Mouse (Mus musculus): ENCODE results near the gene Ero1l.

The Ero1l gene

GRCm38 (mm10) chr14:45304389-45304788, 14.2 kb downstream of the Ero1l start:
- no peak for DNase-seq

- no peak for DNase-seq
Measured at GRCm38 (mm10) chr14:45303939-45304338, 14.6 kb downstream of the Ero1l start.

- DNase-seq, result no peak
Measured at GRCm38 (mm10) chr14:45291608-45292007, 27.0 kb downstream of the Ero1l start.

DNA sequence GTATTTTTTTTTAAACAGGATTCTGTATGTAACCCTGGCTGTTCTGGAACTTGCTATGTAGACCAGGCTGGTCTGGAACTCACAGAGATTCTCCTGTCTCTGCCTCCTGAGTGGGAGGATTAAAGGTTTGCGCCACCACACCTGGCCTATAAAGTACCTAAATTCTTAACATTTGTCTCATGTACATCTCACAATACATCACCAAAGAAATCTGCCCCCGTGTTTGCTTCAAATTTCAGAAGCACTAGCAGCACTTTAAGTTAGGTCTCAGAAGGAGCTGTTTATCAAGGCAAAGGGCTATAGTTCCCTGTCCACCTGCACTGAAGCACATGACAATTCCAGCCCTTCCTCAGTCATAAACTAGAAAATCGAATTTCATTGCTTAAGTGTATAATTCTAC, 36.5 kb downstream of the Ero1l start:
- no peak for DNase-seq

GRCm38 (mm10) chr14:45275816-45276215, 42.8 kb downstream of the Ero1l start:
- no peak for DNase-seq

DNA sequence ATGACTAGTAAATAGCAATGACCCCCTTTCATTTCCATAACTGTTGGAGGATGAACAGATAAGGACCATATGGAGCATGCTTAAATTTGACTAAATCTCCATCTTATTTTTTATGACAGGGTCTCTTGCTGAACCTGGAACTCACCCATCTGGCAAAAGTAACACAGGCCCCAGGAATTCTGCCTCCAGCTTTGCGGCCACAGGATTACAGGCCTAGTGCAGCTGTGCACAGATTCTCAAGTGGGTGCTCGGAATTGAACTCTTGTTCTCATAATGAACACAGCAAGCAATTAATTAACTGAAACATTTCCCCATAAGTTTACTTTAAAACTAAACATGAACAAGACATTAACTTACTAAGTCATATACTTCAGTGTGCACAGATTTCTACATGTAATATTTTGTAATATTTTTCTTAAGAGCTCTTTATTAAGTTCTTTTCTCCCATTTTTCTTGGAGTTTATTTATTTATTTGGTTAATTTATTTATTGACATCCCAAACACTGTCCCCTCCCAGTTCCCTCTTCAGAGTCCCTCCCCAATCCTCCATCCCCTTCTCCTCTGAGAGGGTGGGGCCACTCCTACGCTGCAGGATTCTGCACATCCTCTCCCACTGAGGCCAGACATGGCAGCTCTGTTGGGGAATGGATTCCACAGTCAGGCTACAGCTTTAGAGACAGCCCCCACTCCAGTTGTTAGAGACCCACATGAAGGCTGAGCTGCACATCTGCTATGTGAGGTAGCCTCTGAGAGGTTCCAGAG, 54.6 kb downstream of the Ero1l start:
- DNase-seq, result no peak

DNA sequence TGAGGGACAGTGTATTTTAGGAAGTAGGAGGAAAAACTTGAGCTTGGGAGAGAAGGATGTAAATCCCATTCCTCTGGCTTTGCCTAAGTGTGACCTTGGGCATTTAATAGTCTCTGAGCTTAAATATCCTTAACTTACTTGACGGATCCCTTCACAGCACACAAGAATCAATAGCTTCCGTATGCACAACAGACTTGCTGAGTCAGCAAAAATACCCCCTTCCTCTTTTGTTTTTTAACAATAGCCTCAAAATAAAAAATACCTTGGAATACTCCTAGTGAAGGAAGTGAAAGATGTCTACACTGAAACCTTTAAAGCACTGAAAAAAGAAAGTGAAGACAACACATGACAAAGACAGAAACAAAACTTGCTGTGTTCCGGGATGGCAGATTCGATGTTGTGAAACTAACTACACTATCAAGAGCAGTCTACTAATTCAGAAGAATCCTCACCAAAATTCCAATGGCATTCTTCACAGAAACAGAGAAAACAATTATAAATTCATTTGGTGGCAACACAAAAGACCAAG, 67.0 kb downstream of the Ero1l start:
- no peak for DNase-seq

DNA sequence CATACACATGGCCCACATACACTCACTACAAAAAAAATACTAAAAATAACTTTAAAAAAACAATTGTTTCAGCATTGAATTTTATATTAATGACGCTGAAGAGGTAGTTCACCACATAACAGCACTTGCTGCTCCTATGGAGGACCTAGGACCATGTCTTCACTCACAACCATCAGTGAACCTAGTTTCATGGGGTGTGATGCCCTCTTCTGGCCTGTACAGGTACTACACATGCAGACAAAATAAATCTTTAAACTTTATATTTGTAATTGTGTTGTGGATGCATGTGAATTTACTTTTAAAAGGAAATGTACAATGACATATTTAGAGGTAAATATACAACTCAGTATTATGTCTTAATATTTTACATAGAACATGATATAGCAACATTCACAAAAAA, 77.0 kb downstream of the Ero1l start:
- no peak for DNase-seq

GRCm38 (mm10) chr14:45239042-45239441, 79.5 kb downstream of the Ero1l start:
- no peak for DNase-seq
